Mouse (Mus musculus) naive thymus-derived CD4-positive, alpha-beta T cell, adult 2 months (primary cell): Measurements from ENCODE around the gene Thra.
A peak's percentile ranks its signal among the peaks of the same experiment; 100 is the strongest.

Source experiments
- DNase-seq: peaks from one replicate; pipeline ENCODE4 v3.0.0-alpha.2; 2011; ENCODE audit warnings: low read depth

Thra gene

DNA sequence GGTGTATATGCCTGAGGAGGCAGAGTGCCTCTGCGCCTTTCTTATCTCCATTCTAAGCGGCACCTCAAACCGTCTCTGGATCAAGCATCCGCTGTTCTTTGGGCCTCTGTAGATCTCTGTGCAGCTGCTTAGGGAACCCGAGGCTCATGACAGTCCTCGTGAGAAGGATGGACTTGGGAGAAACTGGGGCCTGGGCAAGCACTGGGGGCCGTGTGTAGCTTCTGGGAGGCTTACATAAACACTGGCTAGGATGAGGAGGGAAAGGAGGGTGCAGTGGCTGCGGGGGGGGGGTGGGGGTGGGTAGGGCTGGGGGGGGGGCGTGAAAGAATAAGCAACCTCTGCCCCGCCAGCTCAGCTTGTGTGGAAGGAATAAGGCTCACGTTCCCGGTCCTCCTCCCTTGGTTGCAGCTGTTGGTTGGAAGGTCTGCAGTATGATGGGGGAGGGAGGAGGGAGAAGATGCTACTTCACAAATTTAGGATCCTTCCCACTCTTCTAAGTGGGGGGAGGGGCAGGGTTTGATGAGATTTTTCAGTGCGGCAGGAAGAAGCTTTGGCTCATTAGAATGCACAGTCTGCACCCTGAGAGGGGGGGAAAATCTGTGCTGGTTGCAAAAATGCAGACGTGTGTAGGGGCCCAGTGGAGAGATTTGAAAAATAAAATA is 41.5 kb downstream of the Thra start:
- DNase-seq: no peak

DNA sequence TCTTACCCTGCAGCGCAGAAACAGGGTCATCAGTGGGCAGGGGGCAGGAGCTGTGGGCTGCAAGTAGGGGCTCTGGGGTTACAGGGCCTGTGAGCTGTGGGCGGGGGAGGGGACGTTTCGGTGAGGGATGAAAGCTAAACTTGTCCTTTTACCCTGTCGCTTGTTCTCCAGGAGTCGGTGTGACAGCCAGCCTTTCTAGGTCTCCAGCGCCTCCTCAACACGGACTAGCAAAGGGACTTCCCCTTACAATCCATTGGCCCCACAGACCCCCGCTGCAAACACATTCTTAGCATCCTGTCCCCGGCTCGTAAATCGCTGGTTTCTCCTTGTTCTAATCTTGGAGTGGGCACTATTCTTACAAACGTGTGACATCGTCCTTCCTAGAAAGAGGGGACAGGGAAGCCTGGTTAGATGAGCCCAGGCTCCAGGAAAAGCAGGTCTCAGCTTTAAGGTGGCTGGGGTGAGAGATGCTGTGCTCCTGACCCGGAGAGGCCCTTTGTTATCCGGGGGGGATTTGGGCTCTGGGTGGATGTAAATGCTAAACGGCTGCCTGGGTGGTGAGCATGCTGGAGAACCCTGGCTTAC is 42.3 kb downstream of the Thra start:
- peak; percentile 50 for DNase-seq

DNA sequence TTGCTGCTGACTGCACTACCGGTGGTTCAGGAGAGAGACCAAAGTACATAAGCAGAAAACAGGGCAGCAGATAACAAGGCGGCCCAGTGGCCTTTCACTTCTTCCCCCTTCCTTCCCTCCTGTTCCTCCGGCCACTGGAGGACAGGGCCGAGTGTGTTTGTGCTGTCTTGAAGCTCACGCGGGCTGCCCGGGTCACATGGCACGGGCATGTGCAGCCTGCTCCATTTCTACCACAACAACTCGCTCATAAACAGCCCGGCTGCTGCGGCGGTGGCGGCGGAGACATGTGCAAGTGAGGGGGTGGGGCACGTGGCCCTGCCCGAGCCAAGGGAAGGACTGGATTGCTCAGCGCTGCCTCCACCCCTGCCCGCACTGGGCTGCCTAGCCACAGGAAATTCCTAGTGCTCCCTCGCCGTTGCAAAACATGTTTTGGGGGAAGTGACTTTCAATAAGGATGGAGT is 42.8 kb downstream of the Thra start:
- peak; percentile 82 for DNase-seq

DNA sequence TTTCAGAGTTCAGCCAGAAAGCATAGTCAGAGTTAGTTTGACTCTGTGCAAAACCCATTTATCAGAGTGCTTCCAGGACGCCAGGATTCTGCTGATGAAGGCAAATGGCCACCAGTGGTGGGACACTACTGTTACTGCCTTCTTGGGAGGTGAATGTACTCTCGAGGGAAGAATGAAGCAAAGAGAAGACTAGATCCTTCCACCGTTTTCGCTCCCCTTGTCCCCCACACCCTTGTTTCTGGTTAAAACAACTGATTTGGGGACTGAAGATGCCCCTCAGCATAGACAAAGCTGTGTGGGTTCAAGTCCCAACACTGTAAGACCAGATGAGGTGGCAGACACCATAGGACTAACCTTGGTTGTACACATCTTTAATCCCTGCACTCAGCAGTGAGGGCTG is 43.7 kb downstream of the Thra start:
- DNase-seq: no peak

DNA sequence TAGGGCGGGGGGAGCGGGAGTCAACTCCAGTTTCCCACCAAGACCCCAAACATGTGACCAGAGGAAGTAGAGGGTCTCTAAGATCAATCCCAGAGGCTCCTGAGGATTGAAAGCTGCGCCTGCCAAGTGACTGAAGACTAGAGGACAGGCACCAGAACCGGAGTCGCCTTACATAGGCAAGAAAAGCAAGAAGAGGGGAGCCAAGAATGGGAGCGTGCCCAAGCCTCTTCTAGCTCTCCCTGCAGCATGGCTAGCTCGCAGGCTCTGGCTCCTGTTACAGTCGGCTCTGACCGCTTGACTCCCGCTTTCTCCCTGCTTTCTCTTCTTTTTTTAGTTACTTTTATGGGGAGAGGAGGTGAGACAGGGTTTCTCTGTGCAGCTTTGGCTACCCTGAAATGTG is 44.8 kb downstream of the Thra start:
- DNase-seq: no peak

DNA sequence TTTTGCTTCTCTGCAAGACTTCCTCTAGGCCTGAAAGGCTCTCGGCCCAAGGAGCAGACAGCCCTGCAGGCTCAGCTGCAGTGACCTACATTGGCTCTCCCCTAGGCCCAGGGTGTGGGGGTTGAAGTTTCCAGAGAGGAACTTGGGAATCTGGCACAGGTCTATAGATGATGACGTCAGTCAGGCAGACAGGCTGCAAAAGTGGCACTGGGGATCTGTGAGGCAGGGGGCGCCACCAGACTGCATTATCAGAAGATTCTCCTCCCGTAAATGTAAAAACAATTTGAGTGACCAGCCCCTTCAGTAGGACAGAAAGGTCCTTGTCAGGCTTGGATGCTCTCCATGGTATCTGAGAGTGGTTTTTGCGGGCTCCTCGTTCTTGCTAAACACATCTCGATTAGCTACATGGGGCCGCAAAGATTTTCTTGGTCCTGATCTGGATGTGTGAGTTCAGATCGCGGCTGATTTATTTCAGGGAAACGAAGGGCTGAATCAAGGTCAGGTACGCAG is 45.4 kb downstream of the Thra start:
- DNase-seq: peak; percentile 67

DNA sequence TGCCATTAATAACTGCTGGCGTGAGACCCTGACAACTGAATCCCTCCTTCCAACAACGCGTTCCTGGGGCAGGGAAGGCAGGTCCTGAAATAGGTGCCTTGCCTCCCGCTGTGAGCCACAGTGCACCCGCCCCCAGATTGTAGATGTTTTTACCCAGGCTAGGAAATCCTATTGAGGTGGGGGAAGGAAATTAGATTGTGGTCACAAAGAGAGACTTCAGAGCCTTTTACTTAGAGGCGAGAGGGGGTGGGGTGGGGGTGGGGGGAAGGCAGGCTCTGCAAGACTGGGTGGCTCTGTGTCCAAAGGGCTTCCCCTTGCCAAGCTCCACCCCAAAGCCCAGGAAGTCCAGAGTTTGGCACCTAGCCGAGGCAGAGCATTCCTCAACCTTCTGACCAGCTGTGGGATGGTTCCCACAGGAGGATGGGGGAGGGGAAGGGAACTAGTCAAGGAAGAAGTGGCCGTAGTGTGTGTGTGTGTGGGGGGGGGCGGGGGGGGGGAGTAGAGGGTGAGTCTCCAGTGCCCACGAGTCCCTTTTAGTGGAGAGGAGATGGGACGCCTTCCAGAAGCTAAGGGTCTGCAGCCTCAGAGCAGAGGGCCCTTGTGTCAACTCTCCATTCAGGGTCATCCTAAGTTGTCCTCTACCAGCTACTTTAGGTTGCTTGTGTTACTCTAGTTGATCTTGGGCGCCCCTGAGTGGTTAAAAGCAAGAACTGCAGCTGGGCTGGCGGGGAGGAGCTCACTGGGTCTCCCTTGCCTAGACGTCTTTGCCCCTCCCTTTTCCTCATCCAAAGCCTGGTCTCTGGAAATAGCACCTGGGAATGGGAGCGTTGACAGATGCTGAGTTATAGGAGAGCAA is 46.1 kb downstream of the Thra start:
- peak; percentile 94 for DNase-seq

DNA sequence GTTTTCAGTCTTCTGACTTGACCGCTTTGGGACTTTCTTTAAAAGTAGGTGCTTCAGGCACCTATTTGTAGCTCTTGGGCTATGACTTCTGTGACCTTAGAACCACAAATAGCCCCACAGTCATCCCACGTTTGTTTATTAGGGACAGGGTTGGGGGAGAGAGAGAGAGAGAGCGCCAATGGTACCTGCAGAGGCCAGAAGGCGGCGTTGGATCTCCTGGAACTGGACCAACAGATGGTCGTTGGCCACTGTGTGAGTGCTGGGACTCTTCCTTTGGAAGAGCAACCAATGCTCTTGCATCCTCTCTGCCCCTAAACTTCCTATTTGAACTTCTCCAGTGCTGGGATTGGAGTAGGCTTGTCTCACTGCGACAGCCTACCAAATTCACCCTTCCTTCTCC is 46.8 kb downstream of the Thra start:
- DNase-seq: no peak

DNA sequence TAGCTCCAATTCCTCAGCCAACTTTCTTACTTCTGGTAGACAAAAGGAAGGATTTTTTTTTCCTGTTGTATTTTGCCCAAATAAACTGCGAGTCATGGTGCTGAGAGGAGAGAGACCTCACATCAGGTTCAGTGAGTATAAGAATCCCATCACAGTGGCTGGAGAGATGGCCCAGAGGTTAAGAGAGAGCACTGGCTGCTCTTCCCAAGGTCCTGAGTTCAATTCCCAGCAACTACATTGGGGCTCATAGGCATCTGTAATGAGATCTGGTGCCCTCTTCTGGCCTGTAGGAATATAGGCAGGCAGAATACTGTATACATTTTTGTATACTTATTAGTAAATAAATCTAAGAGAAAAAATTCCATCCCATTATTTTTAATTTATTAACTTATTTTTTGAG is 47.3 kb downstream of the Thra start:
- peak; percentile 60 for DNase-seq

DNA sequence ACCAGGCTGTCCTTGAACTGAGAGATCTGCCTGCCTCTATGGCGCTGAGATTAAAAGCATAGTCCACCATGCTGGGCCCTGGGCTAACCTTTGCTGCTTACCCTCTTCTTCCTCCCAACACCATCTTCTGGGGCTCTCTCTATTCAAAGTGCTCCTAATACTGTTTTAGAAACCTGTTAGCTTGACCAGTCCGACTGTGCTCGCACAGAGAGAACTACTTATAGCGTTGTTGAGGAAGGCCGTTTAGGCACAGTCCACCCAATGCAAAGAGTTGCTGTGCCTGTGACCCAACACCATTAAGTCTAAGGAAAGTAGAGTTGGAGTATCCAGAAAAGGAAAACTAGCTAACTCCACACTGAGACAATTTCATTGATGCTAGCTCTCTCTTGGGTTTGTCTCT is 47.7 kb downstream of the Thra start:
- no peak for DNase-seq

DNA sequence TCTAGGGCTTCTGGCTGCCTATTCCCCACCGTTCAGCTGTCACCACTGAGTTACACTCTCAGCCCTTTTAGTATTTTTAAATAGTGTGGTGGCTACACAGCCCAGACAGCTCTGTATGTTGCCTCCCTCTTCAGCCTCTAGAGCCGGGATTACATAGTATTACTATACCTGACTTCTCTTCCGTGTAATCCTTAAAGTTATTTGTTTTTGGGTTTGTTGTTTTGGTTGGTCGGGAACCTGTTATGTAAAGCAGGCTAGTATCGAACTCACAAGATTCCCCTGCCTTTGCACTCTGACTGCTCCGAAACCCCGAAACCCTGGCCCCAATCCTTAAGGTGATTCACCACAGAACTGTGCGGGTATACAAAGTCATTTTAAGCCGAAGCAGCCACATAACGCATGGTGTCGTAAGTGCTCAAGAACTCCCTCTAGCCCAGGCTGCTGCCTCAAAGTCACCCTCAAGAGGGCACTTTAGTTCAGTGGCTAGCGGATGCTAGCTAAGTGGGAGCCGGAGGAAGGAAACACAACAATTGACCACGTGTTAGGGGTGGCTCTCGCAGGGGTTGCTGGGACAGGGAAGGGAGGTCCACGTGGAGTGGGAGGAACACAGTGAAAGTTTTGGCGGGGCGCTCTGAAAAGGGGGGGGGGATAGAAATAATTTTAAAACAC is 48.2 kb downstream of the Thra start:
- DNase-seq: peak; percentile 94

DNA sequence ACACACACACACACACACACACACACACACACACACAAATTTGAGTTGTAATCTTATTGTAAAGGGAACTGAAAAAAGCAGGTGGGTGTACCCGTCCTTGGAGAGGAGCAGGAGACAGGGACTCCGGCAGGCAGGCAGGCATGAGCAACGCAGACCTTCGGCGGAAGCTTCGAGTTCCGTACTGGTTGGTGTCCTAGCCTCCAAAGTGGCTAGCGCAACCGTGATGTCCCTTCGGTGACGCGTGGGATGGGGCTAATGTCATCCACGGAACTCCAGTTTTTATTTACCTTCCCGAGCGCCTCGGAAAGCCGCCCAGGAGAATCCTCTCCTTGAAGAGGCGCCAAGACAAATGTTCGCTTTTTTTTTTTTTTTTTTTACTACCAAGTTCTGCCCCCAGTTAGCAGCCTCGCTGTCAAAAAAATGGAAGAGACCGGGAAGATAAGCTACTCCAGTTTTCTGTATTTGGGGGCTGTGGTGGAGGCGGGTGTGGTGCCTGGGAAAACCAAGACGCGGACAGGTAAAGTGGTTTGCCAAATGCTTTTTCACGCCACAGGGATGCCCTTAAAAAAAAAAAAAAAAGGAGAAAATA is 48.9 kb downstream of the Thra start:
- no peak for DNase-seq

DNA sequence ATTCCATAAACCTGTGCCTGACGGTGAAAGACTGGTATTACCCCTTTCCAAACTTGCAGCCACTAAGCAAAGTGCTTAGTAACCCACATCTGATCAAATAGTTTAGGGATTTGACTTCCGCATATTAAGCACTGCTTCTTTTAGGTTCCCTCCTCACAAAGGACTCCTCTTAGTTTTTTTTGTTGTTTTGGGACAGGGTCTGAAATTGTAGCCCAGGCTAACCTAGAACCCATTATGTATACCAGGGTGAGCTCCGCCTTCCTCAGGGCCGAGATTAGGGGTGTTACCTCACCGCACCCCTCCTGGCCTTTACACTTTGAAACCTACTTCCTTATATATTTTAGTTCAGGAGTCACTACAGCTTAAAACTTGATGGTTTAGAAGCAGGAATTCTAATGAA is 49.4 kb downstream of the Thra start:
- peak; percentile 22 for DNase-seq

DNA sequence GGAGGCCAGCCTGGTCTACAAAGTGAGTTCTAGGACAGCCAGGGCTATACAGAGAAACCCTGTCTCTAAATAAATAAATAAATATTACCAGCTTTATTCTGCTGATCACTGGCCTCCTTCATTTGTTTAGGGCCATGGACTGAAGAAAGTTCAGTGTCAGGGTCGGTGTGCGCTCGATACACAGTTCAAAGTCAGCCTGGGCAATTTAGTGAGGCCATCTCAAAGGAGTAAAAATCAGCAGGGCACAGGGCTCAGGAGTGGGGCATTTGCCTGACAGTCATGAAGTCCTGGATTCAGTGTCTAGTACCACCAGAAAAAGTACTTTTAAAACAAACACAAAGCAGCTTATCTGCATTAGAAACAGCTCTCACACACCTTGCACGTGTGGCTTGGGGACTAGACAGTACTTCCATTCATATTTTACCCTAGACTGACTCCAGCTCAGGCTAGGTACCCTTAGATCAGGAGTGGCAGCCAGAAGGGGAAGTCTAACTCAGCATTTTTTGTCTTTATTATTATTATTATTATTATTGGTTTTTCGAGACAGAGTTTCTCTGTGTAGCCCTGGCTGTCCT is 50.3 kb downstream of the Thra start:
- no peak for DNase-seq

DNA sequence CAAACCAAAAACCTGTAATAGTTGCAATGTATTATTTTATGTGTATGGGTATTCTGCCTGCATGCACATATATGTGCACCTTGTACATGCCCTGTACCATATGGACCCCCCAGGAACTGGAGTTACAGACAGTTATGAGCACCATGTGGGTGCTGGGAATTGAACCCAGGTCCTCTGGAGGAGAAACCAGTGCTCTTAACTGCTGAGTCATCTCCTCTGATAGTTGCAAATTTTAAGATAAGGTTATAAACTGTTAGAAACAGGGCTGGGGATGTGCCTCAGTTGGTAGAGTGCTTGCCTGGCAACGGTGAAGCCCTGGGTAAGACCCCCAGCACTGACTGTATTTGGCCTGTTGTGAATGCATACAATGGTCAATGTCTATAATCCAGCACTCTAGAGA is 51.0 kb downstream of the Thra start:
- no peak for DNase-seq

DNA sequence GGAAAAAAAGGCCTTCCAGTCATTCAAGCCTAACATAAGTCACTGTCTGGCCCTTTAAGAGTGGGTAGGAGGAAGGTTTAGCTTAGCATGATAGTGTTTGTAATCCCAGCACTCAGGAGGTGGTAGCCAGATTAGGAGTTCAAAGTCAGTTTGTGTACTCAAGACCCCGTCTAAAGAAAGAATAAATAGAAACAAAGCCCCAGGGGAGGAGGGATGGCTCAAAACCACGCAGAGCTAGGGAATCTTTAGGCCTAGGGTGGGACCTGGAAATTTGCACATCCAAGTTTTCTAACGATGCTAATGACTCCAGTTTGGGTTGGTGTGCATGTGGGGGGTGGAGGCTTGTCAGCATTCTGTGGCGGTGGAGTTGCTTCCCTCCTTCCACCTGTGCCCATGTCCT is 51.6 kb downstream of the Thra start:
- DNase-seq: no peak

DNA sequence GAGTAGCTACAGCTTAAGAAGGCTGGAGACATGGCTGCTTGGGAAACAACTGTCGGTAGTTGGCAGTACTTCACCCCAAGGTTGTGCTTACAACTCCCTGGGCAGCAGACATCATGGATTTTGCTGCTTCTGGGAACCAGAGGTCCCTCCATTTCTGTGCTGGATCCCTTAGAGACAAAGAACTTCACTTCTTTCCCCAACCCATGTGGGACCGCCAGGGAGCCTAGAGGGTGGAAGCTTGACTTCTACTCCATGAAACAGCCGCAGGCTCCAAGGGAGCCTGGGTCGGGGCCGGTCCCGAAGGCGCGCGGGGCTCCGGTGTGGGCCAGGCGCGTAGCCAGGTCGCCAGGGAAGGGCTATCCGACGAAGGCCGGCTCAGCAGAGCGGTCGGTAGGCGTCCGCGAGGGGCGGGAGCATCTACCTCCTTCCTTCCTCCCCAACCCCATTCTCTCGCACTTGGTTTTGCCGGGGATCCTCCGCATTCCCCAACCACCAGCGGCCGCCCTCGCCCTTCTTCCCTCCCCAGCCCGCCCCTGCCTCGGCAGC is 54.1 kb downstream of the Thra start:
- peak; percentile 74 for DNase-seq

DNA sequence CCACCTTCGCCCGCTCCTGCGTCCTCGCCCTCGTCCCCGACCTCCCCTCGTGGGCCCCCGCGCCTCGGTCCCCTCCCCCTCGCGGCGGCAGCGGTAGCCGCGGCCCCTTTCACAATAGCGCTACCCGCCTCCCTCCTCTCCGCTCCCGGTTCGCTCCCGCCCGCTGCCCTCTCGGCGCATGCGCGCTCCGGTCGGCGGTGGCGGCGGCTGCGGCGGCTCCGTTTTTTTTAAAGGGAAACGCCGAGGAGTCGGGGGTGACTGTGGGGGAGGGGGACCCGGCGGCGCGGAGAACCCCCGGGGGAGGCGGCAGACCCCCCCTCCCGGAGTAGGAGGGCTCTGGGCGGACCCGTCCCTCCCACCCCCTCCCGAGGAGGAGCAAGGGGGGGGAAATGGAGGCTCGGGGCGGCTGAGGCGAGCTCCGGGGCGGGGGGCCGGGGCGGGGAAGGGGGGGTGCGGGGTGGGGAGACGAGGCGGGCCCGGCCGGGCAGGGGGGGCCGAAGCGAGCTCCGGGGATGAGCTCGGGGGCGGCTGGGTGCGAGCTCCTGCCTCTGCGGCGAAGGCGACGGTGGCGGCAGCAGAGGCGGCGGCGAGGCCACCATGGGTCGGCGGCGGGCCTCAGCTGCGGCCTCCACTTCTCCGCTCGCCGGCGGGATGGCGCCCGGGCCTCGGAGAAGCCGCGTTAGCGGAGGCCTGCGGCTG is 54.7 kb downstream of the Thra start, which contains the start of gene Msl1:
Gene Msl1, plus strand, starts transcription at position 502 of the 699 bp plus-strand sequence.
- DNase-seq: peak; percentile 90

DNA sequence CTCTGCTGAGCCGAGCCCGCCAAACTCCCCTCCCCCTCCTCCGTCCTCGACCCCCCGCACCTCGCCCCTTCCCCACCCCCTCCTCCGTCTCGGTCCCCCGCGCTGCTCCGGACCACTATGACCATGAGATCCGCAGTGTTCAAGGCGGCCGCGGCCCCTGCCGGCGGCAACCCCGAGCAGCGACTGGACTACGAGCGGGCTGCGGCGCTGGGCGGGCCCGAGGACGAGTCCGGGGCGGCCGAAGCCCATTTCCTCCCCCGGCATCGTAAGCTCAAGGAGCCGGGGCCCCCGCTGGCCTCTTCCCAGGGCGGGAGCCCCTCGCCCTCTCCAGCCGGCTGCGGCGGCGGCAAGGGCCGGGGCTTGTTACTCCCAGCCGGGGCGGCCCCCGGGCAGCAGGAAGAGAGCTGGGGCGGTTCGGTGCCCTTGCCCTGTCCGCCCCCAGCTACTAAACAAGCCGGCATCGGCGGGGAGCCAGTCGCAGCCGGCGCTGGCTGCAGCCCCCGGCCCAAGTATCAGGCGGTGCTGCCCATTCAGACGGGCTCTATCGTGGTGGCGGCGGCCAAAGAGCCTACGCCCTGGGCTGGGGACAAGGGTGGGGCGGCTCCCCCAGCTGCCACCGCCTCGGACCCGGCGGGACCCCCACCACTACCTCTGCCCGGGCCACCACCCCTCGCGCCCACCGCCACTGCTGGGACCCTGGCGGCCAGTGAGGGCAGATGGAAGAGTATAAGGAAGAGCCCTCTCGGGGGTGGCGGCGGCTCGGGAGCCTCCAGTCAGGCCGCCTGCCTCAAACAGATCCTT is 55.5 kb downstream of the Thra start:
- peak; percentile 54 for DNase-seq
